Mouse (Mus musculus) left cerebral cortex, postnatal 25 days (tissue): ENCODE results near the gene Fscn1. TPM values are rescaled to one million over a fixed set of nuclear protein-coding genes. Genes with fewer than 3 reads are reported as not detected.

Source experiments
- total RNA-seq, 2 experiments: library from RNA; stranded (reverse); gene quantifications; 2 replicates each; pipeline ENCODE4 v1.2.3; 2021

Fscn1 gene
- total RNA-seq, 2 experiments from 2014 or later: 384 to 450 TPM

Other genes starting within 250 kb of the Fscn1 start
- 100 to 1,000 TPM; 114 to 125 TPM for gene Tnrc18, start 142.7 kb upstream of the Fscn1 start, total RNA-seq
- gene Fbxl18, start 64.9 kb upstream of the Fscn1 start, total RNA-seq: 10 to 100 TPM; 32.5 to 33.7 TPM
- 1,000 to 10,000 TPM; 2,451 to 2,479 TPM for gene Actb, start 53.6 kb upstream of the Fscn1 start, total RNA-seq
- gene Rnf216, start 152.7 kb downstream of the Fscn1 start, total RNA-seq: 10 to 100 TPM; 42.6 to 42.8 TPM
- under 1 TPM; 0.09 to 0.14 TPM for gene Olfr718-ps1, start 187.2 kb downstream of the Fscn1 start, total RNA-seq
- gene Rbak, start 220.4 kb downstream of the Fscn1 start, total RNA-seq: 10 to 100 TPM; 11.9 to 13.6 TPM
- not detected for gene Spdye4b, start 220.7 kb downstream of the Fscn1 start, total RNA-seq